Mouse (Mus musculus): ENCODE data around the gene Ddhd1. TPM values are rescaled to one million over a fixed set of nuclear protein-coding genes. Genes with fewer than 3 reads are reported as not detected.

Gene Ddhd1
- polyA plus RNA-seq, 1 experiment = 2.8 TPM

DNA sequence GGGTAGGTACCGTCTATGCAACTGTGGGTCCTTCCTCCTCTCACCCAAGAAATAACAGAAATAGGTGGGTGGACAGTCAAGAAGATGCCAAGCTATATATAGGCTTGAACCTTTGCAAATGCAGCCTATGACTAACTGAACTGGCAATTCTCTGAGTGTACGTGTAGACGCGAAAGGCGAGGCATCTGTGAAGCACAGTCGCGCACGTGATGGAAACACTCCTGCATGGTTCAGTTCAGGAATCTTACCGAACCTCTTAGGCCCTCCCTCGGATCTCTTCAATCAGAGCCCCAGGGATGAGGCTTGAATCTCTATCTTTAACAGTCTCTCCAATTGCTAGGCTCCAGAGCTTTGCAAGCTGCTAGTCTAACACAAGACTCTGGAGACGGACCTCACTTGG is 10.3 kb downstream of the Ddhd1 start:
- H3K36me3 ChIP-seq (replicated peaks; ENCODE audit: low read length) = peaks cover 9% of the 10 kb centered on the region
- H3K4me3 ChIP-seq (replicated peaks) = no peak overlapping the region
- H3K27me3 ChIP-seq (replicated peaks) = no peaks in the 10 kb centered on the region
- peaks cover 40% of the 10 kb centered on the region for H3K4me1 ChIP-seq
- H3K9me3 ChIP-seq = no peaks in the 10 kb centered on the region
- TF ChIP-seq FLI1 (IDR thresholded peaks at IDR 0.05; ENCODE audit: low read length) (no peak), GATA1 (IDR thresholded peaks at IDR 0.05; ENCODE audit: borderline replicate concordance, low read length) (no peak)

DNA sequence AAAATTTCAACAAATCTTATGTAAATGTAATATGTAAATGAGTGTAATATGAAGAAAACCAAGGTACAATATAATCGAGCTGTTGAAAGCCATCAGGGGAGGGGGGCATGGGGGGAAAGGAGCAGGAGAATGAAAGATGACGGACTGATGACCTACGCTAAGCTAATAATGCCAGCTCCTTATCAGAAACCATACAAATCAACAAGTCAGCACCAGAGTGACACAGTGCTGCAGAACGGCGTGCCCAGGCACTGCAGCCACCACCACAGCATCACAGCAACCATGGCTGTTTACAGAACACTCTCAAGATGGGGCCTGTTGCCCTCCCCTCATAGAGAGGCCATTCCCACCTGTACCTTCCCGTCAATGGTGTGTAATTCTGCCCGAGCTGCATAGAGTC is 10.8 kb downstream of the Ddhd1 start:
- no peaks in the 10 kb centered on the region for H3K9me3 ChIP-seq
- TF ChIP-seq FLI1 (IDR thresholded peaks at IDR 0.05; ENCODE audit: low read length) (no peak), GATA1 (IDR thresholded peaks at IDR 0.05; ENCODE audit: borderline replicate concordance, low read length) (no peak)
- H3K27me3 ChIP-seq (replicated peaks) = no peaks in the 10 kb centered on the region
- peaks cover 7% of the 10 kb centered on the region for H3K36me3 ChIP-seq (replicated peaks; ENCODE audit: low read length)
- H3K4me1 ChIP-seq = peaks cover 38% of the 10 kb centered on the region
- H3K4me3 ChIP-seq (replicated peaks) = peak overlapping the region; percentile 33

DNA sequence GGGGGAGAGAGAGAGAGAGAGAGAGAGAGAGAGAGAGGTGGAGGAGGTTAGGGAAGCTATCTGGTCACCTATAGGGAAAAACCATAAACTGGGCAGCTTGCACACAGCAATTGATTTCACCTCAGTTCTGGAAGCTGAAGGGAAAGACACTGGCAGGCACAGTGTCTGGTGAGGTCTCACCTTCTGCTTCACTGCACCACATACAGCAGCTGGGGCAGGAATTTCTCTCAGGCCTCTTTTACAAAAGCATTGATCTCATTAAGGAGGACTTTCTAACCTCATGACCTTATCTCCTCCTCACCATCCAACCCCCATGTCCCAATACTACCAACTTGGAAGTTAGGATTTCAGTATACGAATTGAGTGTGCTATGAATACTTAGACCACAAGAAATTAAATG is 13.2 kb downstream of the Ddhd1 start:
- peaks cover 46% of the 10 kb centered on the region for H3K4me1 ChIP-seq
- no peak for TF ChIP-seq FLI1 (IDR thresholded peaks at IDR 0.05; ENCODE audit: low read length)
- TF ChIP-seq GATA1 (IDR thresholded peaks at IDR 0.05; ENCODE audit: borderline replicate concordance, low read length) = no peak
- H3K4me3 ChIP-seq (replicated peaks) = no peak overlapping the region

DNA sequence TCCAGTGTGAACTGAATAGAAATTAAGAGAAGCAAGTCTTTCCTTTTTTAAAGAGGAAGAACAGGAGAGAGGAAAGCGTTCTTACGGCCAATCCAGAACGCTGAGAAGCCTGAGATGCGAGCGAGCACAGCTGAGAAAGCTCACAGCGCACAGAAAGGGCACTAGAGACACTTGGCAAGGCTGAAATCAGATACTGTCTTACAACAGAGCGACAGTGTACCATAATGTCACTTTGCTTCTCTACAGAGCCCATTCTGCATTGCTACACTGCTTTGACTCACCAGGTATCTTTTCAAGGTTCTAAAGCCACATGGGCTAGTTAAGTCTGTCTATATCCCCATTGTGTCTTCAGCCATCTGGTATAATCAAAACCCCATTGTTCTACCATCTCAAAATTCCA is 13.7 kb downstream of the Ddhd1 start:
- TF ChIP-seq FLI1 (IDR thresholded peaks at IDR 0.05; ENCODE audit: low read length) (no peak), GATA1 (IDR thresholded peaks at IDR 0.05; ENCODE audit: borderline replicate concordance, low read length) (no peak)
- Histone ChIP-seq H3K27me3 (replicated peaks) (no peaks in the 10 kb centered on the region), H3K4me3 (replicated peaks) (no peak overlapping the region), H3K9me3 (no peaks in the 10 kb centered on the region), H3K4me1 (peaks cover 42% of the 10 kb centered on the region), H3K36me3 (replicated peaks; ENCODE audit: low read length) (no peaks in the 10 kb centered on the region)

More for the DNA sequence above, 13.2 kb downstream of the Ddhd1 start:
- Histone ChIP-seq H3K9me3 (no peaks in the 10 kb centered on the region), H3K36me3 (replicated peaks; ENCODE audit: low read length) (peaks cover 2% of the 10 kb centered on the region), H3K27me3 (replicated peaks) (no peaks in the 10 kb centered on the region)

DNA sequence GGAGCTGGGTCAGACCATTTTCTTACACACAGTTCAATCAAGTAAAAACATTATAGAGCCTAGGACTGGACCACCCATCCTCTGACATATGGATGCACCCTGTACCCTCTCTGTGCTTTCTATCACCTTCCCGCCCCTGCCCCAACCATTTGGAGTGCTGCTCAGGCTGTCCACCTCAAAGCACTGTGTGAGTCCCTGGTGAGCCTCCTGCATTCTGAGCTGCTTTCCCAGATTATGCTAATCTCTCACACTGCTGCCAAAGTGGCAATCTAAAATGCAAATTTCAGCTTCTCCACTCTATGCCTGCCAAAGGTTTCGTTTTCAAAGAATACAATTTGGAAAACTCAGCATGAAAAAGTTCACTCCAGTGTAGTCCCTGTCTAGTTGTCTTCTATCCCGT is 14.5 kb downstream of the Ddhd1 start:
- Histone ChIP-seq H3K9me3 (no peaks in the 10 kb centered on the region), H3K4me1 (peaks cover 36% of the 10 kb centered on the region), H3K36me3 (replicated peaks; ENCODE audit: low read length) (no peaks in the 10 kb centered on the region), H3K27me3 (replicated peaks) (no peaks in the 10 kb centered on the region), H3K4me3 (replicated peaks) (no peak overlapping the region)
- TF ChIP-seq GATA1 (IDR thresholded peaks at IDR 0.05; ENCODE audit: borderline replicate concordance, low read length) = no peak
- TF ChIP-seq FLI1 (IDR thresholded peaks at IDR 0.05; ENCODE audit: low read length) = no peak

DNA sequence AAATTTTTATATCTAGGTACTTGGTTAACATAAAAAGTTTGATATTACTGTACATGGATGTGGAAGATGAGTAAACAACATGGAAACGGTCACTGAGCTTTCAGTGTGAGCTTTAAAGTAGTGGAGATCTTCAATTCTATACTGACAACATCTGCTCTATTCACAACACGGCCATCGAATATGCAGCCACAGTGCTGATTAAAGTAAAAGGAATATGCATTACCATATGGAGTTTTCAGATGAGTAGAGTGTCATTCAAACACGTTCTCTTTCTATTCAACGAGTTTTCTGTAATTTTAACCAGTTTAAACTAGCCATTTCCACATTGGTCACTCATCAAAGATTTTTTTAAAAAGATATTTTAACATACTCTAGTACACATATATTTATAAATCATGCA is 15.1 kb downstream of the Ddhd1 start:
- Histone ChIP-seq H3K4me1 (peaks cover 38% of the 10 kb centered on the region), H3K9me3 (no peaks in the 10 kb centered on the region), H3K4me3 (replicated peaks) (no peak overlapping the region), H3K27me3 (replicated peaks) (no peaks in the 10 kb centered on the region), H3K36me3 (replicated peaks; ENCODE audit: low read length) (no peaks in the 10 kb centered on the region)
- TF ChIP-seq GATA1 (IDR thresholded peaks at IDR 0.05; ENCODE audit: borderline replicate concordance, low read length) = no peak
- no peak for TF ChIP-seq FLI1 (IDR thresholded peaks at IDR 0.05; ENCODE audit: low read length)

DNA sequence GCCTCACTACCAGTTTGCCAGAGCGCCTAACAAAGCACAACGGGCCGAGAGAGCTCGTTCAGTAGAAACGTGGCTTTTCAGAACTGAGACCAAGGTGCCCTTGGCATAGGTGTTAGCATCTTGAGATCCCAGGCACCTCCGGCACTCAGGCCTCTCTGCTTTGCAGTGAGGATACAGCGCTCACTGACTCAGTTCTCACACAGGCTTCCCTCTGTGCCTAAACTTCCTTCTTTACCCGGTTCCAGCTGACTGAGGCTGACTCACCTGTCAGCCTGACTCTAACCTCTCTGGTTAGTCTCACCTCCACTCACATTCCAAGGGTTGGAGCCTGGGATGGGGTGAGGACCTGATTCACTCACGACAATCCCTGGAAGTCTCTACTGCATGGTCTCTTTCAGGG is 15.7 kb downstream of the Ddhd1 start:
- Histone ChIP-seq H3K4me1 (peaks cover 38% of the 10 kb centered on the region), H3K4me3 (replicated peaks) (no peak overlapping the region), H3K9me3 (no peaks in the 10 kb centered on the region), H3K36me3 (replicated peaks; ENCODE audit: low read length) (no peaks in the 10 kb centered on the region), H3K27me3 (replicated peaks) (no peaks in the 10 kb centered on the region)
- TF ChIP-seq GATA1 (IDR thresholded peaks at IDR 0.05; ENCODE audit: borderline replicate concordance, low read length) (no peak), FLI1 (IDR thresholded peaks at IDR 0.05; ENCODE audit: low read length) (no peak)

DNA sequence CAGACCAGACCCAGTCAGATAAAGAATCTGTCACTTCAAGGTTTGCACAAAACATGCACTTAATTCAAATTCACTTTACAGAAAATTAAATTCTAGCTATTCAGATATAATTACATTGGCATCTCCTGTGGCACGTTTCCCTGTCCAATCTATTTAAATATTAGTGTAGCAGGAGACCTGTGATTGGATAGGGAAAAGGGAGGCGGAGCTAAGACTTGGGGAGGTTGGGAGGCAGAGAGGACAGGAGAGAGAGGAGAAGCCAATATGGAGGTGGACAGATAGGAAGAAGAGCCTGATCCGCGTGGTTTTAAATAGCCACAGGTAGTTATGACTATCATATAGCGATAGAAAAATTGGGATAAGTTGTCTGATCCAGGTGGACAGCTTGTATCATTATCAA is 19.2 kb downstream of the Ddhd1 start:
- TF ChIP-seq FLI1 (IDR thresholded peaks at IDR 0.05; ENCODE audit: low read length) = no peak
- no peak for TF ChIP-seq GATA1 (IDR thresholded peaks at IDR 0.05; ENCODE audit: borderline replicate concordance, low read length)
- Histone ChIP-seq H3K36me3 (replicated peaks; ENCODE audit: low read length) (no peaks in the 10 kb centered on the region), H3K9me3 (no peaks in the 10 kb centered on the region), H3K4me3 (replicated peaks) (no peak overlapping the region), H3K27me3 (replicated peaks) (no peaks in the 10 kb centered on the region), H3K4me1 (peaks cover 42% of the 10 kb centered on the region)

DNA sequence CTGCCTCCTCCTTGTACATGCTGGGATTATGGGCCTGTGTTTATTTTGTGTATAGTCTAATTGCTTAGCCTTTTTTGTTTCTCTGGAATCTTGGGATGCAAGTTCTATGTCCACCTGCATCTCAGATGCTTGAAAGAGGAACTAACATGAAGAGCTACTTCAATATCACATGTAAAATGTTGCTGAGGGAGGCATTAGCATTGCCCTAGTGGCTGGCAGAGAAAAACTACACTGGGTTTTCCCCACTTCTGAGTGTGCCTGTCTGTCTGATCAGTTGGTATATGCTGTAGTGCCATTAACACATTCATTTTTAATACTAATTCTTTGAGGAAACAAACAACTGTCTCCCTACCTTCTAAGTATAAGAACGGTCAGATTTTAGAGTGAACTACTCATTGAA is 22.4 kb downstream of the Ddhd1 start:
- peaks cover 30% of the 10 kb centered on the region for H3K4me1 ChIP-seq
- no peaks in the 10 kb centered on the region for H3K27me3 ChIP-seq (replicated peaks)
- no peak overlapping the region for H3K4me3 ChIP-seq (replicated peaks)
- TF ChIP-seq GATA1 (IDR thresholded peaks at IDR 0.05; ENCODE audit: borderline replicate concordance, low read length) = no peak
- no peak for TF ChIP-seq FLI1 (IDR thresholded peaks at IDR 0.05; ENCODE audit: low read length)
- peaks cover 1% of the 10 kb centered on the region for H3K36me3 ChIP-seq (replicated peaks; ENCODE audit: low read length)
- H3K9me3 ChIP-seq = no peaks in the 10 kb centered on the region

DNA sequence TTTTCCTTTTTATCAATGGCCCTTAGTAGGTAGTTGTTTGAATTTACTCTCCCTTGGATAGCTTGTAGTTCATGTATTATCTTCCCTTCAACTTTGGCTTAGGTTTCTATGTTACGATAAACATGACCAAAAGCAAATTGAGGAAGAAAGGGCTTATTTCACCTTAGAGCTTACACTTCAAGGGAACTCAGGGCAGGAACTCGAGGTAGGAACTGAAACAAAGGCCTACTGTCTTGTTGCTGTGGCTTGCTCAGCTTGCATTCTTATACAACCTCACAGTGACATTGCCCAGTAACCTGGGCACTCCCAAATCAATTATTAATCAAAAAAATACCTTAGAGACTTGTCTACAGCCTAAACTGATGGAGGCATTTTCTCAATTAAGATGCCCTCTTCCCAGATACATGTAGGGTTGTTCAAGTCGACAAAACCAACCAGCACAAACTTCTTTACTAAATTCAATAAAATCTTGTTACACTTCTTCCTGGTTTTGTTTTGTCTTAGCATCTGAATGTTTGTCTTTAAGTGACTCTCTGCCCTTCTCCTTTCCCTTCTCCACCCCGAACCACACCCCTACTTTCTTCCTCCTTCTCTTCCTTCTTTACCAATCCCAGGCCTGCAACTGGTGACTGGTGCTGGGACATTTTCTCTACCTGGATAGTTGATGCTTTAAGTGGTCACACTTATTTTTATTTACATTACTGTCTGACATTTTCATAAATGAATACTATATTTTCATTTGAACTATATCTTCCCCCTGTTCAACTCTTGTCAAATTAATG is 25.0 kb downstream of the Ddhd1 start:
- no peaks in the 10 kb centered on the region for H3K9me3 ChIP-seq
- H3K27me3 ChIP-seq (replicated peaks) = no peaks in the 10 kb centered on the region
- TF ChIP-seq GATA1 (IDR thresholded peaks at IDR 0.05; ENCODE audit: borderline replicate concordance, low read length) = no peak
- no peak for TF ChIP-seq FLI1 (IDR thresholded peaks at IDR 0.05; ENCODE audit: low read length)
- H3K36me3 ChIP-seq (replicated peaks; ENCODE audit: low read length) = peaks cover 12% of the 10 kb centered on the region
- H3K4me3 ChIP-seq (replicated peaks) = no peak overlapping the region
- H3K4me1 ChIP-seq = peaks cover 24% of the 10 kb centered on the region
